Mouse (Mus musculus): ENCODE data around the gene Armh3.

- TF ChIP-seq CTCF (IDR thresholded peaks at IDR 0.05; ENCODE audit: borderline replicate concordance, extremely low read depth, insufficient read depth, insufficient read length) (no peak), POLR2A (IDR thresholded peaks at IDR 0.05; ENCODE audit: borderline replicate concordance, extremely low read depth, insufficient read depth, insufficient read length, poor library complexity, severe bottlenecking) (no peak)
These were observed 10.1 kb downstream of the Armh3 start for GRCm38 (mm10) chr19:45988238-45988637.

Data from brain, embryonic 14.5 days (tissue).